Mouse (Mus musculus) liver, adult 2 months (tissue): ENCODE results near the gene Cchcr1.

Source experiments
- CTCF ChIP-seq: fragments of 200-500 bp; IDR thresholded peaks from 2 replicates; pipeline ENCODE4 v1.5.1; 2011; ENCODE audit warnings: low read depth, low read length, control low read depth
- POLR2A ChIP-seq: fragments of 200-500 bp; IDR thresholded peaks from 2 replicates; pipeline ENCODE4 v1.6.1; 2011; ENCODE audit warnings: low read length, control low read depth; ENCODE audit not compliant: insufficient read depth; ENCODE audit errors: extremely low read depth

GRCm38 (mm10) chr17:35548636-35549035 is 31.7 kb downstream of the Cchcr1 start:
- TF ChIP-seq CTCF: no peak
- no peak for TF ChIP-seq POLR2A
